Mouse (Mus musculus) thymus, adult 2 months (tissue): ENCODE results near the gene 2310039H08Rik.

ENCODE experiments used
- CTCF ChIP-seq: fragments of 200-500 bp; IDR thresholded peaks from 2 replicates; pipeline ENCODE4 v1.5.1; 2012; ENCODE audit warnings: mild to moderate bottlenecking, control low read depth, low read length, moderate library complexity, borderline replicate concordance; ENCODE audit not compliant: control insufficient read depth, poor library complexity, insufficient read depth; ENCODE audit errors: extremely low read depth
- POLR2A ChIP-seq: fragments of 200-500 bp; IDR thresholded peaks from 2 replicates; pipeline ENCODE4 v1.6.1; 2012; ENCODE audit warnings: mild to moderate bottlenecking, low read length, control low read depth, moderate library complexity; ENCODE audit not compliant: control insufficient read depth, poor library complexity, insufficient read depth; ENCODE audit errors: extremely low read depth

DNA sequence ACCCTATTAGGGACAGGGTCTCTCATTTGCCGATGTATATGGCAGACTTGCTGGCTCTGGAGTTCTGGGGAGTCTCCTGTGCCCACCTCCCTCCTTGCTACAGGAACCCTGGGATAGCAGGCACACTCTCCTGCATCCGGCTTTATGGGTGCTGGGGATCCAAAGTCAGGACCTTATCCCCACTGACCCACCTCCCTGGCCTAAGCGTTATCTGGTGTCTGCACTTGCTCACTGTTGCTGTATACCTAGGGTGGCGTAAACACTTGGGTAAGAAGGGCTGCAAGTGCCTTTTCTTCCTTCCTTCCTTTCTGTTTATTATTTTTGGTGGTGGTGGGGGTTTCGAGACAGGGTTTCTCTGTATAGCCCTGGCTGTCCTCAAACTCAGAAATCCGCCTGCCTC lies 31.1 kb upstream of the 2310039H08Rik start:
- TF ChIP-seq CTCF (no peak), POLR2A (no peak)
